Mouse (Mus musculus) liver, embryonic 13.5 days (tissue): ENCODE results near the gene Itga2b. TPM values are rescaled to one million over a fixed set of nuclear protein-coding genes. Genes with fewer than 3 reads are reported as not detected.

Source experiments
- ATAC-seq: fragments of 200-750 bp; cut with Nextera tagmentation; 2 replicates; pipeline ENCODE4 v1.8.0; 2017; ENCODE audit warnings: low read depth, mild to moderate bottlenecking, moderate number of reproducible peaks, moderate library complexity
- DNase-seq: peaks from one replicate; pipeline ENCODE4 v3.0.0; 2022
- H3K27ac ChIP-seq: fragments of 300-500 bp; sonication (generic); 2 replicates; pipeline ENCODE4 v1.5.1; 2015; ENCODE audit warnings: moderate library complexity, mild to moderate bottlenecking, inconsistent platforms
- H3K27me3 ChIP-seq: fragments of 300-500 bp; sonication (generic); 2 replicates; pipeline ENCODE4 v1.6.1; 2015; ENCODE audit warnings: mild to moderate bottlenecking, inconsistent platforms
- H3K36me3 ChIP-seq: fragments of 300-500 bp; sonication (generic); 2 replicates; pipeline ENCODE4 v1.6.1; 2015; ENCODE audit warnings: mild to moderate bottlenecking, inconsistent platforms
- H3K4me1 ChIP-seq: fragments of 300-500 bp; sonication (generic); replicated peaks from 2 replicates; pipeline ENCODE4 v1.6.1; 2015; ENCODE audit warnings: inconsistent platforms
- H3K4me2 ChIP-seq: fragments of 300-500 bp; sonication (generic); 2 replicates; pipeline ENCODE4 v1.6.1; 2015; ENCODE audit warnings: inconsistent platforms, mild to moderate bottlenecking, moderate library complexity
- H3K4me3 ChIP-seq: fragments of 300-500 bp; sonication (generic); replicated peaks from 2 replicates; pipeline ENCODE4 v1.5.1; 2015; ENCODE audit warnings: mild to moderate bottlenecking, inconsistent platforms
- H3K9ac ChIP-seq: fragments of 300-500 bp; sonication (generic); 2 replicates; pipeline ENCODE4 v1.6.1; 2015; ENCODE audit warnings: mild to moderate bottlenecking, inconsistent platforms
- H3K9me3 ChIP-seq: fragments of 300-500 bp; sonication (generic); replicated peaks from 2 replicates; pipeline ENCODE4 v1.6.1; 2016; ENCODE audit warnings: inconsistent platforms
- WGBS: fragments of 180-500 bp; shearing (Covaris S2); methylation state at CpG from one replicate; pipeline ENCODE4 v1.1.7; 2015; ENCODE audit not compliant: insufficient replicate concordance; 5-methylcytosine and 5-hydroxymethylcytosine counted together
- polyA plus RNA-seq: library from polyadenylated mRNA; unstranded; fragments of >200 nt; fragmentation: Nextera tagmentation; extraction: Ambion mirVana; gene quantifications from 2 replicates; pipeline ENCODE4 v1.2.1, GENCODE M21; 2015

Itga2b gene
- polyA plus RNA-seq, 1 experiment from 2014 or later: 45.1 TPM

DNA sequence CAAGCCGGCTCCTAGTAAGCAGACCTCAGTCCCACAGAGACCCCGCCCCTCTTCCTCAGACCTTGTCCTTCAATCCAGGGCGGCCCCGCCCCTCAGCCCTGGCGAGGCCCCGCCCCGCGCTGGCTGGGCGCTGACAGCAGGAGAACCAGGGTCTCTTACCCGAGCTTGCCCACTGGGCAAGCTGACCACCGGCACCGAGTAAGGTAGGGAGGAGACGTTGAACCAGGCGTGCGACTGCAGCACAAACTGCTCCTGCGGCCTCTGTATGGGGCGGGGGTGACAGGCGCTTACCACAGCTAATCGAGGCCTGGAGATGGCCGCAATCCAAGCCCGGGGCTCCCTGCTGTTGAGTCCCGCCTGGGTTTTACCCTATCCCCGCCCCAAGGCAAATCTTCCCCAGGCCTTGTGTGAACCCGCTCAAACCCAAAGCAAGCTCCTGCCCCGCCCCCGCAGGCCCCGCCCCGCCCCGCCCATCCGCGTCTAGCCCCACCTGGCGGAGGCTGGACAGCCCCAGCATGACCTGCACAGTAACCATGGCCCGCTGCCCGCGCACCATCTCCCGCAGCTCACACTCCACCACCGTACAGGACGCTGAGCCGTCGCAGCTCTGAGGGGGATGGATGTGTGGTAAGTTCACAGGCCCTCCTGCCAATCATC is 14.1 kb downstream of the Itga2b start:
- Histone ChIP-seq H3K4me2 (peak overlapping the region; percentile 78), H3K36me3 (no peaks in the 10 kb centered on the region), H3K4me1 (peaks cover 36% of the 10 kb centered on the region), H3K27me3 (peaks cover 29% of the 10 kb centered on the region), H3K9ac (peak overlapping the region; percentile 43; the same call in 1 of the 2 replicates), H3K9me3 (no peaks in the 10 kb centered on the region), H3K4me3 (peak overlapping the region; percentile 54), H3K27ac (no peak overlapping the region)
- ATAC-seq (peak; percentile 84), DNase-seq (peak; percentile 62)
- WGBS: 13% methylated on average over 40 of the region's 40 CpGs

DNA sequence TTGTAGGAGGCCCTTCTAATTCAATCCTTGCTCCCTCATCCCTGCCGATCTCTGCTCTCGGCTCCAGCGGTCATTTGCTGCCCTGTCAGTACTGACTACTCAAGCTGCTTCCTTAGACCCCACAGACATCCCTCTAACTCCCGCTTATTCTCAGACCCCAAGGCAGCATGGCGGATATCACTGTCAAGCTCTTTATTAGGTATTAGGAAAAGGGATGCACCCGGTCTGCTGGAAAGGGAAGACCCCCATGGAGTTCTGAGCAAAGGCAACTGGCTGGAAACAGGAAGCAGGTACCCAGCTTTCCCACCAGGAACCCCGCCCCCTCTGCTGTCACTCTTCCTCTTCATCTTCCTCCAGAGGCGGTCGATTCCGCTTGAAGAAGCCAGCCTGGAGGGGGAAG is 16.8 kb downstream of the Itga2b start:
- Histone ChIP-seq H3K4me2 (no peak overlapping the region), H3K27me3 (peaks cover 56% of the 10 kb centered on the region), H3K4me1 (peaks cover 28% of the 10 kb centered on the region), H3K27ac (no peak overlapping the region), H3K9ac (no peak overlapping the region), H3K36me3 (no peaks in the 10 kb centered on the region), H3K9me3 (no peaks in the 10 kb centered on the region), H3K4me3 (no peak overlapping the region)
- WGBS: 41% methylated on average over 10 of the region's 10 CpGs
- ATAC-seq: no peak
- no peak for DNase-seq

DNA sequence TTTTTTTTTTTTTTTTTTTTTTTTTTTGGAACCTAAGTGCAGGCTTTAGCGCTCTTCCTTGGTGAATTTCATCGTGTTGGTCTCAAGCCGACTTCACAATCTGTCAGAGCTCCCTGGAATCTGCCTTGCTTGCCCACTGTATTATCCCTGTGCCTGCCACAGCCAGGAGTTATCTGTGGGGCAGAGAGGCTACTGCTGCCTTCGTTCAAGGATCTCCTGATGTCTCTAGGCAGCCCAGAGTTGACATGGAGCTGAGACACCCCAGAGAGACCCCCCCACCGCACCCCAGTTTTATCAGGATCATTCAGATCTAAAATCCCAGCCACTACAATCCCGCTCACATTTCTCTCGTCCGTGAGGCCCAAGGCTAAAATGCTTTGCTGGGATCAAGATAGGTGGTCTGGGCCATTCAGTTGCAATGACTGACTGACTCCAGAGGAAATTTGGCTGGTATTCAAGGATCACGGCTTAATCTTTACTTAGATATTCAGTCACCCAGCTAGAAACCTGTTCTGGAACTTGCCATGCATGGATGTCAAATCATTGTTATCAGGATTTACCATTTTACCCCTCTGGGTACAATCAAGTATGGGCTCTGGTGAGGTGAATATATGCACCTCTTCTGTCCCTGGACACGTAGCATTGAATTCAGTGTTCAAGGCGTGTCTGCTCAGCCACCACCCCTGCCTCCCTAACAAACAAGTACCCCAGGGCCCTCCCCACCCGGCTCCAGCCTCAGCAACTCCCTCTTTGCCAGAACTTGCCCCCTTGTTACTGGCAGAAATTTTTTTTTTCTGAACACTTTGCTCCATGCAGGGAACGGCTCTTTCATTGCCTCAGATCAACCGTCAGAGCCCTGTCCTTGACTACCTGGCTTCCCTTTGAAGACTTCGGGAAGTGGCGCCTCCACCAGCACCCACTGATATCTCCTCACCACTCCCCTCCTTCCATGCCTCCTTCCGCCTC is 20.6 kb downstream of the Itga2b start:
- Histone ChIP-seq H3K27ac (no peak overlapping the region), H3K9me3 (no peaks in the 10 kb centered on the region), H3K4me2 (no peak overlapping the region), H3K4me3 (no peak overlapping the region), H3K27me3 (peaks cover 85% of the 10 kb centered on the region), H3K9ac (no peak overlapping the region), H3K4me1 (peaks cover 29% of the 10 kb centered on the region), H3K36me3 (no peaks in the 10 kb centered on the region)
- ATAC-seq (no peak), DNase-seq (no peak)
- 43% methylated on average over 17 of the region's 17 CpGs for WGBS

DNA sequence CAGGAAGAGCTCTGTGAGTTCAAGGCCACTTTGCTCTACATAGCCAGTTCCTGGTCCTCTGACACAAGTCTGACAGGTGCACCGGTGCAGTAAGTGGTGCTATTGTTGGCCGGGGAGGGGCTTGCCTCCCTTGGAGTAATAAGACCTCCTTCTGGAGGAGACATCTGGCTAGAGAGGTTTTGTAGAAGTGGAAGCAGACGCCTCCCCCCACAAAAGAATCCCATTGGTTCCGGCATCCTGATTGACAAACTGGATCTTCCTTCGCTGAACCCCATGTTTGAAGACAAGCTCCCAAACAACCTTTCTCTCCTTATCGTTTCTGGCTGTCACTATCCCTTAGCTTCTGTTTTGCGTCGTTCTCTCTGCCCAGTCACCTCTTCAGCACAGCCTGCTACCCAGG is 21.6 kb downstream of the Itga2b start:
- peaks cover 29% of the 10 kb centered on the region for H3K4me1 ChIP-seq
- H3K27me3 ChIP-seq: peaks cover 92% of the 10 kb centered on the region
- no peak overlapping the region for H3K4me3 ChIP-seq
- H3K36me3 ChIP-seq: no peaks in the 10 kb centered on the region
- no peak overlapping the region for H3K27ac ChIP-seq
- 18% methylated on average over 8 of the region's 8 CpGs for WGBS
- ATAC-seq: no peak
- H3K4me2 ChIP-seq: no peak overlapping the region
- H3K9ac ChIP-seq: no peak overlapping the region
- no peaks in the 10 kb centered on the region for H3K9me3 ChIP-seq
- no peak for DNase-seq

DNA sequence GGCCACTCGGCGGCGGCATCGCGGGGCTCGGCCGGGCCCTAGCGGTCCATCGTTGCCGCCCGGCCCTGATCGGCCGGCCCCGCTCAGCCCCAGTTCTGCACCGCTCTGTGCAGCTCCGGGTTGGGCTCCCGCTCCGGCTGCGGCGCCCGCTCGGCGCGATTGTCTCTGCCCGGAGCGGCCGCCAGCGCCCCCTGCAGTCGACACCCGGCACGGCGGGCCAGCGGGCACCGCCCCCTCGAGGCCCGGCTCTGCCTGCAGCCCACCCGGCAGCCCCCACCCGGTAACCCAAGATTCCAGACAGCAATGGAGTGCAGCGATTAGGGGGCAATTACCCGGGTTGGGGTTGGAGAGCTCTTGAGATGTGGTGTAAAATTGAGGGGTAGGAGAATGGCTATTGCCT is 22.4 kb downstream of the Itga2b start, which contains the start of gene Fam171a2:
Gene Fam171a2 (minus strand): TSS at position 186 of the 400 bp plus-strand sequence.
- ATAC-seq (peak; percentile 74), DNase-seq (peak; percentile 48)
- Histone ChIP-seq H3K27me3 (peaks cover 90% of the 10 kb centered on the region), H3K4me1 (peaks cover 29% of the 10 kb centered on the region), H3K4me2 (peak within 1 kb of the TSS; percentile 85), H3K36me3 (no peaks in the 10 kb centered on the region), H3K9me3 (no peaks in the 10 kb centered on the region), H3K4me3 (peak within 1 kb of the TSS; percentile 65), H3K27ac (peak within 1 kb of the TSS; percentile 53), H3K9ac (peak within 1 kb of the TSS; percentile 72)
- under 1% methylated on average over 40 of the region's 40 CpGs for WGBS

DNA sequence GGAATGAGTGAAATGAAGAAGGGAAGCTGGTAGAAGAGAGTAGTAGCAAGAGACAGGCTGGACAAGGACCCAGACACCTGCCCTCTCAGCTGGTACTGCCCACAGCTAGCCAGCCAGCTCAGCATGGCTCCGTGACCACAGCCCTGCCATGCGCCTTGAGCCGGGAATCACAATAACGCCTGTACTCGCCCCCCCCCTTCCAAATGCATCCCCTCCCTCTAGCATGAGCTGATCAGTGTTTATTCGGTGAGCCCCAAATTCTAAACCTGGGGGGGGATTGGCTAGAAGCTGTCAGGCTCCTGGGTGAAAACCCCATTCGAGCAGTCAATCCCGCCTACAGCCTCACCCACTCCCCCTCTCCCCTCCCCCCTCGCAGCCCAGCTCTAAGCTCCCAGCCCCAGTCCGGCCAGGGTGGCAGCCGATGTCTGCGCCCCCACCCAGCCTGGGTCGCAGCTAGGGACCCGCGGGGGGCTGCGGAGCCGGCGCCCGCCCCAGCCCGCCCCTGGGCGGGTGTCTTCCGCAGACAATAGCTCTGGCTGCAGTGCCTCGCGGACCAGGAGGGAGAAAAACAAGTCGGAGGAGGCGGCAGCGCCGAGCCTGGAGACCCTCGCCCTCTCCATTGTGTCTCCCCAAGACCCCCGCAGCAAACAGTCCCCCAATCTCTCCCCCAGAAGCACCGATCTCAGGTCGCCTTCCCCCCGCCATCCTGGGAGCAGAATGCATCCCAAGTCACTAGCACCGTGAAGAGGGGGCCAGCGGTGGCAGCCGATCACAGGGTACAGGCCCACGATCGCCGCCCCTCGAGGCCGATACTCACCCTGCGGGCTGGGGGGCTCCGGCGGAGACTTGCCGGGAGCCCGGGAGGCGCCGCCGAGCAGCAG is 23.1 kb downstream of the Itga2b start:
- 2% methylated on average over 48 of the region's 49 CpGs for WGBS
- H3K4me2 ChIP-seq: peak overlapping the region; percentile 85

DNA sequence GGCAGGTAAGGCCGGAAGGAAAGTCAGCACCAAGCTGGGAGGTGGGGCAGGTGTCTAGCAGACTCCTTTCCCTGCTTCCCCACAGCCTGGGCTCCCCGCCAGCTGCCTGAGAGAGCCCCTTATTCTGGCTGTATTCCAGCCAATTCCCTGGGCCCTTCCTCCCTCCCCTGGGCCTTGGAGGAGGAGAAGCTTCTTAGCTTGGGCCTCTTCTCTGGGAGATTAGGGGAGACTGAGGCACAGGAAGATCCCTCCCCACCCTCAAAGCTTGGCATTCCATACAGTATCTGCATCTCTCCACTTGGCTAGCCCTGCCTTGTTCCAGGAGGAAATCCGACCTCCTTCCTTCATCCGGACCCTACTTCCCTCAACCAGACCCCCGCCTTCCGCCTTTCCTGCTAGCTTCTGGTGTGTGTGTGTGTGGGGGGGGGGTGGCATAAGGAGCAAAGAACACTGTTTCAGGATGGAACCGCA is 24.0 kb downstream of the Itga2b start:
- WGBS: 31% methylated on average over 7 of the region's 7 CpGs
- Histone ChIP-seq H3K27ac (peak overlapping the region; percentile 53; the same call in 1 of the 2 replicates), H3K27me3 (peaks cover 81% of the 10 kb centered on the region), H3K4me2 (peak overlapping the region; percentile 85), H3K9me3 (no peaks in the 10 kb centered on the region), H3K4me1 (peaks cover 29% of the 10 kb centered on the region), H3K9ac (no peak overlapping the region), H3K36me3 (no peaks in the 10 kb centered on the region), H3K4me3 (peak overlapping the region; percentile 65; the same call in 1 of the 2 replicates)
- DNase-seq (no peak), ATAC-seq (no peak)

More for the DNA sequence above, 23.1 kb downstream of the Itga2b start:
- Histone ChIP-seq H3K4me1 (peaks cover 29% of the 10 kb centered on the region), H3K36me3 (no peaks in the 10 kb centered on the region), H3K9ac (peak overlapping the region; percentile 72), H3K4me3 (peak overlapping the region; percentile 65), H3K27me3 (peaks cover 88% of the 10 kb centered on the region), H3K9me3 (no peaks in the 10 kb centered on the region), H3K27ac (peak overlapping the region; percentile 53)
- ATAC-seq (no peak; the same call in 1 of the 2 replicates), DNase-seq (no peak)

DNA sequence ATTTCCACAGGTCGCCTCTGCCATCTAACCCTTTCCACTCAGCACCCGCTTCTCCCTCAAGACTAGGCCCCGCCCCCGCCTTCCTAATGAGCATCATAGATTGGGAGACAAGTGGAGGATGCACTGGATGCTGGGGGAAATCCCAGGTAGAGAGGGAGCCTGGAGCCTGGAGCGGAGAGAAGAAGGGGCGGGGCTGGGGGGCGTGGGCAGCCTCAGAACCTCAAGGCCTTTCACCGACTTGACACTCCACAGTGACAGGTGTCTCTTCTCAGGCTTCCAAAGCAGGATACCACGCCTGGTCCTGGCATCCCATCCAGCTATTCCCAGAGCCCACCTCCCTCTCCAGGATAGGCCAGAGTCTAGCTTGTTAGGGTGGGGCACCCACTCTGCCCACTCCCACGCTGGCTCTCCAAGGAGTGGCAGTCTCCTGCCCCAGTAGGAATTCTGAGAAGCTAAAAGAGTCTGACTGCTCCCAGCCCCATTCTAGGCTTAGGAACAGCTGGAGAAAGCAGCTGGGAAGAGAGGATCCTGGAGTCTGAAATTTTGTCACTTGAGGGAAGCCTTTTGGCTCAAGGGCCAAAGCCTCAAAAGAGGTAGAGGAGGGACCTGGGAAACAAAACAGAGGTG is 24.5 kb downstream of the Itga2b start:
- H3K36me3 ChIP-seq: no peaks in the 10 kb centered on the region
- H3K4me2 ChIP-seq: 0 out of 2 replicates have a peak overlapping the region, but pooled peaks have one; percentile 85
- no peaks in the 10 kb centered on the region for H3K9me3 ChIP-seq
- WGBS: 44% methylated on average over 10 of the region's 10 CpGs
- peaks cover 78% of the 10 kb centered on the region for H3K27me3 ChIP-seq
- no peak overlapping the region; the same call in 1 of the 2 replicates for H3K4me3 ChIP-seq
- no peak overlapping the region for H3K27ac ChIP-seq
- DNase-seq (no peak), ATAC-seq (no peak)
- peaks cover 29% of the 10 kb centered on the region for H3K4me1 ChIP-seq
- no peak overlapping the region for H3K9ac ChIP-seq

DNA sequence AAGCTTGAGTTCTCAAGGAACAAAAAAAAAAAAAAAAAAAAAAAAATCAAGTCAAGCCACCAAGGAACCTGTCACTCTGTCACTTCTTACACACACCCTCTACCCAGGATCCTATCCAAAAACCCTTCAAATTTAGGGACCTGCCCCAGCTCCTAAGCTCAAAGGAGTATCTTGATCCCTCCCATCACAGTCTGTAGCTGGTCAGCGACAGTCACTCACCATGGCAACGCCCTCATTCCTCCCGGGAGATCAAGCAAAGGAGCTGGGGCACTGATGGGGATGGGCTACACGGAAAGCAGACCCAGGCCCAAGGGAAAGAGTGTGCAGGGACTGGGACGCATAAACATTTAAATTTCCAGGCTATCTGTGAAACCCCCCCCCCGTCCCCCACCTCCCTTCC is 25.1 kb downstream of the Itga2b start:
- ATAC-seq (no peak), DNase-seq (no peak)
- H3K27me3 ChIP-seq: peaks cover 78% of the 10 kb centered on the region
- 50% methylated on average over 6 of the region's 6 CpGs for WGBS
- no peak overlapping the region for H3K4me3 ChIP-seq
- no peak overlapping the region for H3K27ac ChIP-seq
- no peaks in the 10 kb centered on the region for H3K36me3 ChIP-seq
- H3K4me1 ChIP-seq: peaks cover 29% of the 10 kb centered on the region
- H3K9ac ChIP-seq: no peak overlapping the region
- no peak overlapping the region for H3K4me2 ChIP-seq
- H3K9me3 ChIP-seq: no peaks in the 10 kb centered on the region

DNA sequence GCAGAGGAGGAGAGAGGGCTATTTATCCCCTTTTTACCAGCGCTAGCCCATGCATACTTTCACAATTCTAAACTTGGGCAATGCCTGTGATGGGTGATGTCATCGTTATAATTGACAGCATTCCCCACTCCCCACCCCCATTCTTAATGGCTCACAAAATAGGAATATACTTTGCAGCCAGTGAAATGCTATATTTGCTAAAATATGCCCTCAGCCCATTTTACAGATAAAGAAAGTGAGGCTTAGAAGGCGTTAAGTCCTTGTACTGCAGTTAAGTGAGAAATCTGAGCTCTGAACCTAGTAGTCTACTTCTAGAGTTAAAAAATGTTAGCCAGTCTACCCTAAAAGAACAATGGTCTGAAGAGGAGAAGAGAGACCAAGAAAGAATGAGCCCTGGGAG is 25.6 kb downstream of the Itga2b start:
- Histone ChIP-seq H3K27ac (no peak overlapping the region), H3K4me1 (peaks cover 29% of the 10 kb centered on the region), H3K4me2 (no peak overlapping the region), H3K36me3 (no peaks in the 10 kb centered on the region), H3K4me3 (no peak overlapping the region), H3K27me3 (peaks cover 78% of the 10 kb centered on the region), H3K9me3 (no peaks in the 10 kb centered on the region), H3K9ac (no peak overlapping the region)
- no peak for DNase-seq
- 71% methylated on average over 3 of the region's 3 CpGs for WGBS
- no peak for ATAC-seq
